Mouse (Mus musculus) left cerebral cortex, adult 11 months (tissue): ENCODE measurements at regions not wholly inside any gene's neighbourhood (a gene's known extent, or its start where the extent isn't known, plus 50 kb on each side); places are given as distances from the start of the nearest gene placed in this dataset.

Experiments
- DNase-seq: peaks from one replicate; pipeline ENCODE4 v3.0.0; 2022; ENCODE audit warnings: low spot score

DNA sequence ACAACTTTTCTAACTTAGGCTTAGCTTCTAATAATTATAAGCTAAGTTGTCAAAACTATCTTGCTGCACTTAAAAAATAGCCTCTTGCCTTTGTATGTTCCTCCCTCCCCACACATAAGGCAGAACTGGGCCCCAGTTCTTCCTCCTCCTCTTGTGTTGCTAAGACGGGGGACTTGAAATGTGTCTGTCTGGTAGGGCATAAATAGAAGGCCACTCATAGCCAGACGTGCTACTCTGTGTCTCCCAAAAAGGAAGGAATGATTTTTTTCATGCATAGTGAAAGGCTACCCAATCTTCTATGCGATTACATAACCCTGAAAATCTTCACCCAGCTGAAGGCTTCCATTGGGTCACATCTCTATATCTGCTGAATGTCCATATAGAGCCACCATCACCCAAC, 183.5 kb downstream of the Hsfy2 start:
- DNase-seq = no peak

DNA sequence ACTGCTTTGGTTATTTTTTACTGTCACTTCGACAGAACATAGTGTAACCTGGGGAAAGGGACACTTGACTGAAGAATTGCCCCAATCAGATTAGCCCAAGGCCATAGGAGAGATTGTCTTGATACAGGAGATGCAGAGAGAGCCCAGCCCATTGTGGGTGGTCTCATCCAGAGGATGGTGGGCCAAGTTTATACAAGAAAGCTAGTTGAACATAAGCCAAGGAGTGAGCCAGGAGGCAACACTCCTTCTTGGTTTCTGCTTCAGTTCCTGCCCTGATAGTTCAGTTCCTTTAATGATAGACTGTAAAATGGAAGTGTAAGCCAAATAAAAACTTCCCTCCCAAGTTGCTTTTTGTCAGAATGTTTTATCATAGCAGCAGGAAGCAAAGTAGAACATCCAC, 194.4 kb downstream of the Hsfy2 start:
- DNase-seq = no peak

DNA sequence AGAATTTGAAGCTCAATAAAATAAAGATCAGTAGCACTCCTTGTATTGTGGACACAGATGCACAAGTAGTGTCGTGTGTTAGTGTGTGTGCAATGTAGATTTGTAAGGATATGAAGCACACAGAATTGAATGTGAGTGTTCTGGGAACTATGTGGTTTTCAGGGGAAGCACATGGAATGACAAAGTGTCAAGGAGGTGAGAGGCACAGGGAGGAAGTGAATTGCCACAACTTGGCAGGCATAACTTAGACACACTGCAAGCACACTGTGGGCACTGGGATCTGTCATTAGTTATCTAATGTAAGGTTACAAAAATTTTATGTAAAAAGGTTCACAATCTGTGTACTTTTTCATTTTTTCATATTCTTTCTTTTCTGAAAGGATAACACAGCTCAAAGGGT, 230.4 kb downstream of the Hsfy2 start:
- no peak for DNase-seq

DNA sequence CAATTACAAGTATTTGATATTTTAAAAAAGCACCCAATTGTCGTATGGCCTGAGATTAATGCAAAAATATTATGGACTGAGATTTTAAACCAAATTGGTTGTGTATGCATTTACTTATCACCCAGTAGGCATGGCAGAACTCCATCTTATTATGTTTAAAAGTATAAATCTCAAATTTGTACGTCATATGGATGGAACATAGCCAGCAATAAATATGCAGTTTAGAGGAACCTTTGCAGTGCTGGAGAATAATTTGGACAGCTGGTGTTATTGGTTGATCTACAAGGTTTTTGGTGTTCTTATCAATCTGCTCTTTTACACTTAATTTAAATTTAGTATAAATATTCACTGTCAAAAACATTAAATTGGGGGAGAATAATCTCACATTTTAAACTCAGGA, 233.9 kb downstream of the Hsfy2 start:
- no peak for DNase-seq

DNA sequence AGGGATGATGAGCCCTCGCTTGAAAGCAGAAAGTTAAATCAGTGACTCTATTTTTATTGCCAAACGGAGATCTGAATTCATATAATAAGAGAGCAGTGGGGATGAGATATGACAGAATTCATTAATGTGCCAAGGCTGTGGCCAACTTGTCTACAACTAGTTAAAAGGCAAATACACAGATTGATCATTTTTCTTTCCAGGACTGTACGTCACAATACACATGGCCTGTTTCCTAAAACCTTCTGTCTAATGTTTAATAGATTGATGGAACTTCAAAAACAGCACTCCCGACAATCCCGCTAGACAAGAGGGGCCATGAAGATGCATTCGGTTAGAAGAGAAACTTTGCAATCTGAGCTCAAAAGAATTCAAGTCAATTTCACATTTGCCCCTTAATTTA, 241.4 kb downstream of the Hsfy2 start:
- DNase-seq = no peak

DNA sequence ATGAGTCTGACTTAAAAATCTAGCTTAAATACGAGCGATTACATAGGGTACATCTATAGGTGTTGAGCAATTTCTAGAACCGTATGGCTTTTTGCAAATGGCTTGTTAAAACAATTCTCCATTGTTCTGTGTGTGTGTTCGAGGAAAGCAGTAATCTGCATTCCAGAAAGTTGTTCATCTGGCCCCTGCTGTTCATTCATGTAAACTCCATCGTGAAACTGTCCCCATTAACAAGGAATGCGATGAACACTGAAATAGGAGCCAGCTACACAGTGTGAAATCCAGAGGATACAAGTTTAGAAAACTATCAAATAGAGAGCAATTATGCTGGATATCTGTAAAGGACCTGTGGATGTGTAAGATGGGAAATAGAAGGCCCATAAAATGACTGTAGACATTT, 250.1 kb downstream of the Hsfy2 start:
- DNase-seq = no peak

DNA sequence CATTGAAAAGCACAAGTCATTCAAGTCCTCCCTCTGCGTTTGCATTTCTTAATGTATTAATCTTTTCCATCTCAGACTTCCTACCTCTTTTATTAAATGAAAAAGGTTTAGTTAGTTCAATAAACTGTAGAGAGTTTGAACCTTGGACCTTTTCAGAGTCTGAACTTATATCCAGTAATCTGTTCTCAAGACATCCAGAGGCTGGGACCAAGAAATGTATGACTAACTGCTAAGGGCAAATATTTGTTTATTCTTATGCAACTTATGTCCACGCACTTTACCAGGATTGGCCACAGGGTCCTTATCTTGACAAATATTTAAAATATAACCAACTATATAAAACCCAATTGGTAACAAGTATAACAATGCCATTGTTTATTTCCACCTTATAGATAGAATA, 270.9 kb downstream of the Hsfy2 start:
- DNase-seq = no peak

DNA sequence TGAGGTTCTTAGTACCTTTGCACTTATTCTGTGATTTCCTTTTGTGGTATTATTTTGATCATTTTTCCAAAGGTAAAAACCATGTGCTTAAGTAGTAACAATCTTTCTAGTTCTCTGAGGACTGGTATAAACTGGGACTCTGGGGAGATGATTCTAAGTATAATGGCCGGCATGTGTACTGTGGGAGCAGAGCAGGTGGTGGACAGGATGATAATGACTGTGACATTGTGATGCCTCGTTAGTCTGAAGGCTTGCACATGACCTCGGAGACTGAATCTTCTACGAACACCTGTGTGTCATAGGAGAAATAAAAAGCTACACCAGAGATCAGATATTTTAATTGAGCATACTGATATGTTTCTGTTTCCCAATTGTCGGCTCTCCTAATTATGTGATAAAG, 276.4 kb downstream of the Hsfy2 start:
- DNase-seq = no peak

DNA sequence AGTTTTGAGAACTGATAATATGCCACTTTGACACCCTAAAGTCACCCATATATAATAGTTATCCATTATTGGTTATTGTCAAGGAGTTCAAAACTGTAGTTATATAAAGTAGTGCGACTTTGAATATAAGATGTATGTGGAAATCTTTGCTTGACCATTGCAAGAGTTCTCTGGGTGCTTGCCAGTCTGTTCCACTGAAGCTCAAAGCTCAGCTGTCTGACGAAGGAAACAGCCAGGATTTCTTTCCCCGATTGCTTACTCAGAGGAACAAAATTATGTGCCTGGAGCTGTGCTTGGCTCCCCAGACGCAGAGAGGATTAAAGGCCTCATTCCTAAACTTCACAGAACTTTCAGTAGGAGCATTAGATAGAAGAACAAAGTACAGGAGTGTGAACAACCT, 290.6 kb downstream of the Hsfy2 start:
- DNase-seq = no peak

DNA sequence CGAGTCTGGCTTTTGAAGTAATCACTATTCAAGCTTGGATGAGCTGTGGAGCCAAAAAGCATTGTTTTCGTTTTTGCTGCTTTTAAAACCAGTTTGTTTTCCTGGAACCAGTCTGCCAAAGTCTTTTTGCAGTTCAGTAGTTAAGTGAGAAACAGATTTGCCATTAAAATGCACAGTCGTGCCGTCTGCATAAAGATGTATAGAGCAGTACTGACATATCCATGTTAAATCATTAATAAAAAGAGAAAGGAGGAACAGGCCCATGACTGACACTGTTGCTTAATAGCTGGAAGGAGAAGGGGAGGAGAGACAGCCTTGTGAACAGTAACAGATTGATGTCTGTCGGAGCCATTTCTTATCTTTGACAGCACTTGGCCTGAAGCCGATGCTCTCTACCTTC, 292.3 kb downstream of the Hsfy2 start:
- no peak for DNase-seq

DNA sequence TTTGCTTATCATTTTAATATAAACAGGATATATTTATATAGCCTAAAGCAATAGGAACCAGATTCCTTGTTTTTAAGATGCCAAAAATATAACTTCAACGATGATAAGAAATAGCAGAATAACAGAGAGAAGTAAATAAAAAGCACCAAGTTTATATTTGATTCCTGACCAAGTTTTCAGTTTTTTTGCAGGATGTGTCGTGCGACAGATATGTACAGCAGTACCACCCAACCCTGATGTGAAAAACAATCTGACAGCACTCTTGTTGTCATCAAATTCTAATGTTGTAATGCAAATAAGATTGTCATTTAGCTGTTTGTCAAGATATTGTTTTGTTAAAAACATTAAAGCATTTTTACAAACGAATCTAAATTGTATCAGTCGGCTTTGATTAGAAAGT, 309.9 kb downstream of the Hsfy2 start:
- DNase-seq = no peak

DNA sequence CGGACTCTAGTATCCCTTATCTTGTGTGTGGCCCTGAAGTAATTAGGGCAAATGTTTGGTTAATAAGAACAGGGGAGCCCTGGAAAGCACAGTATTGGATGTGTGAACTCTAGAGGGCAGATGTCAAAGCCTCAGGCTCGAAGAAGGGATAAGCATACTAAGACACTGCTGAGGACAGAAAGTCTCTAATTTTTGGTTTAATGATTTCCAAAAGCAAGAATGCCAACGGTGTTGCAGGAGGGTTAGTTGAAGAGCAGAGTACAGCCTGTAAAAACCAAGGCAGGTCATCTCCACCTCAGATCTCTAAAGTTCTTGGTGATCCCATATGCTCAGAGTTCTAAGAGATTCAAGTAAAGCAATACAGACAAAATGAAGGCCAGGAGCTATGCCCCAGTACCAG, 328.6 kb downstream of the Hsfy2 start:
- DNase-seq = no peak

DNA sequence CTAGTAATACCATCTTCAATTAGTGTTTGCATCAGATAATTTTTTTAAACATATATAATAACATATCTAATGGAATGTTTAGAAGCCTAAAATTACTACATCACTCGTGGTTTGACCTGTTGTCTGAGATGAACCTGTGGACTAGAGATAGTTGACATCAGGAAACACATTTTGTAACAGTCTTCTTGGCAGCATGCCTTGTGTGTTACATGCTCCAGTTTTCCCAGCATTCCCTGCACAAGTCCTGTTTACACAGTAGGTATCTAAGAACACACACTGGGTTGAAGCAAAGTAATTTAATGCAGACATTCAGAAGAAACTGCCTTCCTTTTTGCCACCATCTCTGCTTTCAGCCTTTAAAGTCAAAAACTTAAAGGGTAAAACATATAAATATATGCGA, 342.8 kb downstream of the Hsfy2 start:
- no peak for DNase-seq

DNA sequence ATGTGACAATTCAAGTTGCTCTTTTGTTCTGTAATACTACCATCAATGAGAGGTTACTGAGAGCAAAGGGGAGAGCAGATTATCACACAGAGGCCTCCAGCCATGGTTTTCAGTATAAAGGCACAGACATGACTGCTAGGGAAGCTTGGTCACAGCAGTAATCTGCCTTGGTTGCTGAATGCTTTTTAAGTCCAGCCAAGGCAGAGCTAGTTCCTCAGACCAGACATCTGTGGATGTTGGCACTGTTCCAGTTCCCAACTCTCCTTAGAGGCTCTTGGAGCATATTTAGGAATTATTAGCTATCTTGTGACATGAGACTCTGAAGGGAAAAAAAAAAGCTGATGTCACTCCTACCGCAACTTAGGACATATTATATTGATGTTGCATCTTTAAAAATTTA, 347.5 kb downstream of the Hsfy2 start:
- DNase-seq = no peak

DNA sequence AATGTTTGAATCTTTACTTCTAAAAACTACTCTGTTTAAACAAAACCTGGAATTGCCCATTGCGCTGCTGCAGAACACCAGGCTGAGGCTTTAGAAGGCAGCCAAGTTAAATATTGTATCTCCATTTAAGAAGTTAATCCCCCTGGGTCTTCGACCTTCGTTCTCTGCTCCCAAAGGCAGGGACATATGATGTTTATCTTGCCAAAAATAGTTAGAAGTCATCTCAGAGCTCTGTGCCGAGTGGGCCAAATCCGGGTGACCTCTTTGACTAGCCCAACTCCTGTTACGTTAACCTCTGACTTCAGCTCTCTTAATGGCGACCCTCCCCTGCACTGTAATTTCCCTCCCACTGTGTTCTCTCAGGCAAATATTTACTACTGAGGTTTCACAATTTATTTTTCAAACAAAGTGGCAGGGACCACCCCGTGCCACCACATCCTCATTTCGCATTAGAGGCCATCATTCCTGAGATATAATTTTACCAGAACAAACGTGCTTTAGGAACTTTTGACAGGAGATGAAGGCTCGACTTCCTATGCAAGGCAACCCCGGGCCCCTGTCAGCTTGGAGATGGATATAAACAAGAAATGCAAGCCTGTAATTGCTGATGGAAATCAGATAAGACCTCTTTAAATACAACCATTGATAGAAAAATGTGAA, 350.7 kb downstream of the Hsfy2 start:
- DNase-seq = no peak

DNA sequence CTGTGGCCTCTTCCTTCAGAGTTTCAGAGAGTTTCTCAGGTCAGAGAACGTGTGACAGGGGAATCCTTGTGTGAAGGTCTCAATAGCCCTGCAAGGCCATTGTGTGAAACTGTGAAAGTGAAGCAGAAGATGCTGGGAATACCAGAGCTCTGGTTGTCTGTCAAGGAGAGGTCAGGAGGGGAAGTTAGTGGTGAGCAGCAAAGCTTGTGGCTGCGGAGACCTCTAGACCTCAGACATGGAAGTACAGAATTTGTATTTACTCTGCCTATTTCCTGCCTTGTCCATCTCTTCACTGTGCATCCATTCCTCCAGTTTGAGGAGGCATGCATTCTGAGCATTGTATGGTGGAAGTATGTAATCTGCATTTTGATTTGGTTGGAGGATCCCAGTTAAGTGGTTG, 375.5 kb downstream of the Hsfy2 start:
- no peak for DNase-seq

DNA sequence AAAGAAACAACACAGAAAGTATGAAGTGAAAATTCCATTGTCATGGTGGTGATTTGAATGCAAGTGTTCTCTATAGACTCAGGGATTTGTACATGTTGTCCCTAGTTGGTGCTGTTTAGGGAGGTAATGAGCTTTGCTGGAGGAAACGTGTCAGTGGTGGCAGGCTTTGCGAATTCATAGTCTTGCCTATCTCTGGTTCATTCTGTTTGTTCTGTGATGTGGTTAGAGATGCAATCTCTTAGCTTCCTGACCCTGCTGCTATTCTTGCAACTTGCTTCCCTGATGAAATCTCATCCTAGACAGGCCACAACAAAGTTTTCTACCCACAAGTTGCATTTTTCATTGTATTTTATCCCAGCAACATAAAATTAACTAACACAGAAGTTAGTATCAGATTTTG, 376.5 kb downstream of the Hsfy2 start:
- DNase-seq = no peak

DNA sequence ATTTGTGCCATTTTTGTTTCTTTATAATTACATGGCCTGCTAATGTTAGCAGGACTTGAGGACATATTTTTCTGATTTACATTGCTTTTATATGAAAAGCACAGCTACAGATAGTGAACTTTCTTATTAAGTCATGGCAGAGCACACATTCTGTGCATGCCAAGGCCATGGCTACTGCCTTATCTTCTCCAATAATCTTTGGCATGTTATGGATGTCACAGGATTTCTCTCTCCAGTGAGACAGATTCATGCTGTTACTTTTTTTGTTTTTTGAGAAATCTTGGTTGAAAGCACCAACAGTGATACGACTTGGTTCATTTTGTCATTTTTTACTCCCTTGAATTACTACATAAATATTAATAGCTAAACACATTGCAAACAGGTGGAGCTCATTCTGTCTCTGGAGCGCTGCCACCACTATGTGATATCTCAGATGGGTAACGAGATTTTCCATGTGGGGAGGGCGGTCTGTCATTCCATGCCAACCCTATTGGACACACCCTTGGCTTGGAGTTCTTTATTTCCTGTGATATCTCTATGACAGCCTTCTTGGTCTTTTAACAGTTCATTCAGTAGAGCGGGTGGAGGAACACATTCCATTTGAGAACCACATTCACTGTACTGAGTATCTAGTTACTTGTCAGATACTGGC, 380.3 kb downstream of the Hsfy2 start:
- DNase-seq = no peak

DNA sequence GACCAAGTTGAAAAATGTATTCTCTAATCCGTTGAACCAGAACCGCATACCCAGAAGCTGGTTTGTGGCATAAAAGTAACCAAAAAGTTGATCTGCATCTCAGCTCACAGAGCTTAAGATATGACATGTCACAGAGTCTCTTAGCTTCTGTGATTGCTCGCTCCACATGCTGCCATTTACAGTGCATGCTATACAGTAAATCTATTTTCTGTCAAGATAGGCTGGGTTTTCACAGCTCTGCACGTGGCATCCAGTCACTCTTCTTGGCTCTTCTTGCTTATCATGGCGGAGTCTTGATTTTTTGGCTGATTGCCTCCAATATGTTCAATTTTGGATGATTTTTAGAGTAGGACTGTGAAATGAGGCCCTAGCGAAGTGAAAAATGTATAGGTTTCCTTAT, 397.5 kb downstream of the Hsfy2 start:
- no peak for DNase-seq

DNA sequence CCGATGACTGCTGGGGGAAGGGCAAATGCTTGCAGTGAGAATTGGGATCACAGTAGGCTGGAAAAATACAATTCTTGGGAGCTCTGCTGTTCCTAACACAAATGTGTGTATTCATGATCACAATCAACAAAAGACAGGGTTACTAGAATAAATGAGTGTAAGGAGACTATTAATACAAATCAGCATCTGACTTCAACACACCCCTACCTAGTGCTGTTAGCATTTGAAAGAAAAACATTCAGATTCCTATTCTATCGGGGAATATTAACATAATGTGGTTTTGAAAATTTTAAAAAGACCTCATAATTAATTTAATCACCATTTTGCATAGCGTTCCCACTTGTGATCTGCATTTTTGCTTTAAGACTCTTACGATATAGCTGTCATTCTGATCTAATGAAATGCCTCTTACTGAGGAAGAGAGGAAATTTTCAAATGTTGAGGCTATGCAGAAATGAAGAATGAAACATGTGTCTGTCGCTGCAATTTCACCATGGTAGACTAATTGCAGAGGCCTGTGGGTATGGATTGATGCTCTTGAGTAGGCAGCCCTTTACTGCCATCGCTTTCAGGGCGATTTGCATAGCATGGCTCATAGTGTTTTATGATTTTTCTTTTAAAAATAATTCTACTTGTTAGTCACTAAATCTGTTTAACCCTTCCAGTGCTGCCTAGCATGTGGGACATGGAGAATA, 410.8 kb downstream of the Hsfy2 start:
- no peak for DNase-seq

DNA sequence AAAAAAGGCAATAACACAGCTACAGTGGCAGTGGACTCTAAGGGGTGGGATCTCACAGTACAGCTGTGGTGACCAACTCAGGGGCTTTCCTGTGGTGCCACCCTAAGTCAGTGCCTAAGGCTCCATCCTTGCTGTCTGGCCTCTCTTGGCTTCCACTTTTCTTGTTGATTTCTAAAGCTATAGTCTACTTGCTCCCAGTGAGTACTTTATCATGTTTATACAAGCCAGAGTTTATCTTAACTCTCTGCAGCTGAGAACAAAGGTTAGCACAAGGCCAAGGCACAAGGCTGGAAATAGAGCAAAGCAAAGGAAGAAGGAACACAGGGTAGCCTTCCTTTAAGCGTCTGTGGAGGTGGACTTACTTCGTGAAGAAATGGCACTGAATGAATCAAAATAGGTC, 417.5 kb downstream of the Hsfy2 start:
- DNase-seq = no peak

DNA sequence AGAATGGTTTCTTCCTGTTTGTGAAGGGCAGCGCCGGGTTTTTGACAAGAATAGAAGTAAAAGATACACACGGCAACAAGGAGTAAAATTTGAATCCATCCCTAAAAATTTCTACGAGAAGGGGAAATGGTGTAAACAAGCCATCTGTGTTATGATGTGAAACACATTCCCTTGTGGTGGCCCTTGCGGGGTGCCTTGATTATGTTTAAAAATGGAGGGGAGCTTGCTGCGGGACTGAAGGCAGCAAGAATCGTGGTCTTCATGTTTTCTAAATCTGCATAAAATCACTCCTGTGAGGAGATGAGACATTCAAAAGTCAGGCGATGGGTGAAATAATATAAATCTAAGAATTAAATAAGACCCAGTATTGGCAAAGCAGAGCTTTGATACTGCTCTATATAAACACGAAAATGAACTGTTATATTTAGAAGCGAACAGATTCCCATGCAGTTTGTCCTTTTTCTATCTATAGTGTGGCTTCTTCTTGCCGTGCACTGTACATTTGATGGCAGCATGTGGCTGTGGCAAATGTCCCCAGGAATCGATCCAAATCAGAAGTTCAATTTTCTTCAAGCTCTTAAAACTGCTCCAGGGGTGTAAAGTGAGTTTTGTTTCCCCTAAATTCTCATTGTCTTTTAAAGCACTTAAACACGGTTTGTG, 426.4 kb downstream of the Hsfy2 start:
- no peak for DNase-seq

DNA sequence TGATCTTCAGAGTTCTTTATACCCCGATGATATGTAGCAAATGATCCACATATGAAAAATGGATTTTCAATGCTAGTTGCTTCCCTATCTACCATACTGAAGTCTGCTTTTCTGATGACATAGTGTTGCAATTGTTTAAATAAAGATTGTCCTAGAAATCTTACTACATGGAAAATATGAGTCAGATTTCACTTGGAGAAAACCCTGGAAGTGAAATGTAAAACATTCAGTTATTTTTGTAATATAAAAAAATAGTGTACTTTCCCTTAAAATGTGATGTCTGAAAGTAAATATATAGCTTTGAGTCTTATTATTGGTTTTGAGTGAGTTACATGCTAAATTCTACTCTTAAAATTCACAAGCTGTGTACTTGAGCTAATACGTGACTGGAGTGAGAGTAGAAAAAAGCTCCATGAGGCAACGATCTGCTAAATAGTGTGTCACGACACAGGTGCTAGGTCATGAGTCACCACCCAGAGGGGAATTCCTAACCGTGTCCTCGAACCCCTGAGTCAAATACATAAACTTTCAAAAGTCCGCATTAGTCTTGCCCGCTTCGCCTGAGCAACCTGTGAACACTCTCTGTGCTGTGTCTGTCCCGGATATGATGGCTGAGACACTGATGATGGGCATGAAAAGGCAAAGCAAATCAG, 430.5 kb downstream of the Hsfy2 start:
- DNase-seq = no peak
